Mouse (Mus musculus) limb, embryonic 13.5 days (tissue): ENCODE results near the gene Ap2m1. TPM values are rescaled to one million over a fixed set of nuclear protein-coding genes. Genes with fewer than 3 reads are reported as not detected.

Source experiments
- ATAC-seq: fragments of 200-750 bp; cut with Nextera tagmentation; 2 replicates; pipeline ENCODE4 v1.8.0; 2017; ENCODE audit warnings: low read depth, moderate number of reproducible peaks, moderate TSS enrichment; ENCODE audit not compliant: low FRiP score
- H3K27ac ChIP-seq: fragments of 300-500 bp; sonication (generic); 2 replicates; pipeline ENCODE4 v1.5.1; 2015; ENCODE audit warnings: inconsistent platforms, mild to moderate bottlenecking, moderate library complexity
- H3K27me3 ChIP-seq: fragments of 300-500 bp; sonication (generic); 2 replicates; pipeline ENCODE4 v1.6.1; 2015; ENCODE audit warnings: mild to moderate bottlenecking, inconsistent platforms
- H3K36me3 ChIP-seq: fragments of 300-500 bp; sonication (generic); 2 replicates; pipeline ENCODE4 v1.6.1; 2015; ENCODE audit warnings: inconsistent platforms, mild to moderate bottlenecking, moderate library complexity
- H3K4me1 ChIP-seq: fragments of 300-500 bp; sonication (generic); 2 replicates; pipeline ENCODE4 v1.6.1; 2015; ENCODE audit warnings: inconsistent platforms
- H3K4me2 ChIP-seq: fragments of 300-500 bp; sonication (generic); replicated peaks from 2 replicates; pipeline ENCODE4 v1.6.1; 2015; ENCODE audit warnings: inconsistent platforms, mild to moderate bottlenecking, moderate library complexity
- H3K4me3 ChIP-seq: fragments of 300-500 bp; sonication (generic); 2 replicates; pipeline ENCODE4 v1.5.1; 2015; ENCODE audit warnings: moderate library complexity, mild to moderate bottlenecking, inconsistent platforms
- H3K9ac ChIP-seq: fragments of 300-500 bp; sonication (generic); 2 replicates; pipeline ENCODE4 v1.6.1; 2015; ENCODE audit warnings: mild to moderate bottlenecking, inconsistent platforms
- H3K9me3 ChIP-seq: fragments of 300-500 bp; sonication (generic); 2 replicates; pipeline ENCODE4 v1.6.1; 2016; ENCODE audit warnings: inconsistent platforms
- WGBS: fragments of 180-500 bp; shearing (Covaris S2); methylation state at CpG from one replicate; pipeline ENCODE4 v1.1.7; 2015; 5-methylcytosine and 5-hydroxymethylcytosine counted together
- polyA plus RNA-seq: library from polyadenylated mRNA; unstranded; fragments of >200 nt; fragmentation: Nextera tagmentation; extraction: Ambion mirVana; gene quantifications from 2 replicates; pipeline ENCODE4 v1.2.1, GENCODE M21; 2015

Ap2m1 gene
- polyA plus RNA-seq, 1 experiment from 2014 or later = 657 TPM

DNA sequence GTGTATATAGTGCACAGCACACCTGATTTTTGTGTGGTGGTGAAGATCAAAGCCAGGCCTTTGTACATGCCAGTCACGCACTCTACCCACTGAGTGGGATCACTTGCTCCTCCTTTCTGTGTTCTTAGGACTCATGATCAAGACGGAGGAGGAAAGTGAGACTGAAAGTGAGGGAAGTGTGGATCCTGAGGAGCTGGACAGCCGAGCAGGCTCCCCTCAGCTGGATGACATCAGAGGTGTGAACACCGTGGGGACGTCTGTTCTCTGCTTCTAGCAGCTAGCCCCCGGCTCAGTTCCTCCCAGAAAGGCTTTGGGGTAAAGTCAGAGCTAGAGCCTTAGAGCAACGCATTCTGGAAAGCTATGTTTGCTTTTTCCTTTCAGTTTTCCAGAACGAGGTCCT is 29.3 kb upstream of the Ap2m1 start:
- Histone ChIP-seq H3K9me3 (no peaks in the 10 kb centered on the region), H3K4me1 (no peaks in the 10 kb centered on the region), H3K27me3 (no peaks in the 10 kb centered on the region), H3K36me3 (peaks cover 100% of the 10 kb centered on the region), H3K27ac (no peak overlapping the region), H3K4me3 (no peak overlapping the region), H3K4me2 (no peak overlapping the region), H3K9ac (0 out of 2 replicates have a peak overlapping the region, but pooled peaks have one; percentile 1)
- no peak for ATAC-seq
- 86% methylated on average over 8 of the region's 8 CpGs for WGBS

DNA sequence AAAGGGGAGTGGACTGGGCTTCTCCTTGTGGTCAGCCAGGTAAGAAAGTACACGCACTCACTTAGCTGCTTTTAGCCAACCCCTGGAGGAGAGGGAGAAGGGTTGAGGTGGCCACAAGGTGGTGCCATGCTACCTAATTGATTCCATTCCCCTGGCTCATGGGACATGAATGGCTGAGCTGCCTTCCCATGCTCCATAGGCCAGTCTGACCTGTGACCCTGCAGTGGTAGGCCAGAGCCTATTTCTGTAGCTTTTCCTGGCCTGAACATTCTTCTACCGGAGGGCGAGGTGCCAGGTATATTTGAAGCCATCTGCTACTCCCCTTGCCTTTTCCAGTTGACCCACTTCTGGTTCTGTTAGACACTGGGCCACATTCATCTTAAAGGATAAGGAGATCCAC is 25.9 kb upstream of the Ap2m1 start:
- peak; percentile 40; the same call in 1 of the 2 replicates for ATAC-seq
- H3K9ac ChIP-seq = no peak overlapping the region
- H3K27me3 ChIP-seq = no peaks in the 10 kb centered on the region
- no peak overlapping the region for H3K4me2 ChIP-seq
- H3K9me3 ChIP-seq = no peaks in the 10 kb centered on the region
- no peak overlapping the region for H3K4me3 ChIP-seq
- 70% methylated on average over 3 of the region's 3 CpGs for WGBS
- no peaks in the 10 kb centered on the region for H3K4me1 ChIP-seq
- peaks cover 74% of the 10 kb centered on the region for H3K36me3 ChIP-seq
- H3K27ac ChIP-seq = no peak overlapping the region

DNA sequence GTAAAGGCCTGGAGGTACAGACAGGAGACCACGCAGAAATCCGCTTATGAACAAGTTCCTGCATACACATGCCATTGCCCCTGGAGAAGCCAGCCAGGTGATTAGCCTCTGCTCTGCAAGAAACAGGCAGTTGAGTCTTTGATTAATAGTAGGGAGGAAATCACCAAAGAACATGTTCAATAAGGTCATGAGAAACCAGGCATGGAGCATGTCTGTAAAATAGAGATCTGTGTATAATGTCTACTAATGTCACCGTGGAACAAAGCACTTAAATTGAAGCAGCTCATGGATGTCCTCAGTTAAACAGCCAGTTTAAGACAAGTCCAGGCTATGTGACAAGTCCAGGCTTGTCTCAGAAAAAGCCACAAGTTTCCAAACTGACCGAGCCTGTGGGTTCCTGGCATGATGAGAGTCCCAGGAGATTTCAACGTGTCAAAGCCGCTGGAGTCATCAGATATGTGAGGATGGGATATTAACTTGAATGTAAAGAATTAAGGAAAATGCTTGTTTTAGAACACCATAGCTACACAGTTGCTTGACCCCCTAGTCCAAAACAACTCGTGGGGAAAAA is 23.9 kb upstream of the Ap2m1 start:
- H3K4me2 ChIP-seq = no peak overlapping the region
- H3K27ac ChIP-seq = no peak overlapping the region
- H3K9me3 ChIP-seq = no peaks in the 10 kb centered on the region
- H3K9ac ChIP-seq = no peak overlapping the region
- no peak for ATAC-seq
- H3K4me1 ChIP-seq = 0 out of 2 replicates have a peak, but pooled peaks cover 5% of the 10 kb centered on the region
- peaks cover 54% of the 10 kb centered on the region for H3K36me3 ChIP-seq
- no peak overlapping the region for H3K4me3 ChIP-seq
- H3K27me3 ChIP-seq = no peaks in the 10 kb centered on the region
- WGBS = 86% methylated on average over 7 of the region's 7 CpGs

DNA sequence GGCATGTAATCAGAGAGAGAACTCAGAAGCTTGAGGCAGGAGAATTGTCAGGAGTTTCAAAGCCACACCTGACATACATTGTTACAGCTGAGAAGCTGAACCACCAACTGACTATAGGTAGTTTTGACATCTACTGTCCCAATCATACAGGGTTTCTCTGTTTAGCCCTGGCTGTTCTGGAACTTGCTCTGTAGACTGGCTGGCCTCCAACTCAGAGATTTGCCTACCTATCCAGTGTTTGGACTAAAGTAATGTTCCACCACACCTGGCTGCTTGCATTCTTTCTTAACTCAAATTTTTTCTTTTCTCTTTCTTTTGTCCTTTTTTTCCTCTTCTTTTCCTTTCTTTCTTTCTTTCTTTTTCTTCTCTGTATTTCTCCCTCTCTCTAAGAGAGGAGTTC is 19.2 kb upstream of the Ap2m1 start:
- Histone ChIP-seq H3K4me3 (peak overlapping the region; percentile 95), H3K9ac (peak overlapping the region; percentile 98; the same call in 1 of the 2 replicates), H3K4me2 (peak overlapping the region; percentile 97), H3K27ac (peak overlapping the region; percentile 93), H3K27me3 (no peaks in the 10 kb centered on the region), H3K36me3 (peaks cover 24% of the 10 kb centered on the region), H3K9me3 (no peaks in the 10 kb centered on the region), H3K4me1 (peaks cover 27% of the 10 kb centered on the region)
- ATAC-seq = no peak

DNA sequence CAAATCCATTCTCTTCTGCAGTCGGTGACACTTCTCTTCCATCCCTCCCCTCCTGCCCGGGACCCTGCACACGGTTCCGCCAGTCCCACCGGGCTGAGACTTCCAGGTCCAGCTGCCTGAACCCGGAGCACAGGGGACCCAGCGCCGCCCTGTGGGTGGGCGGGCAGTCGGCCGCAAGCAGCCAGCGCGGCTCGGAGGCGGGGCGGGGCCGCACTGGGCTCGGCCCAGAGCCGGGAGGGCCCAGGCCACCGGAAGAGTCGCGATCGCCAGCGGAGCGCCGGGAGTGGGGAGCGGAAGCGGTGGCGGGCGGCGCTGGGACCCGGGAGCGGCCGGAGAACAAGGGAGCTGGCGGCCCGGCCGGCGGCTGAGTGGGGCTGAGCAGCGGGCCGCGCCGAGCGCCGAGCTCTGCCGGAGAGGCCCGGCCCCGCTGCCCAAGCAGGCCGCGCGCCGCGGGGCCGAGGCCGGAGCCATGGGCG is 18.5 kb upstream of the Ap2m1 start, which contains the start of gene Dvl3:
Gene Dvl3 (plus strand): TSS at position 257 of the 476 bp plus-strand sequence.
- peak within 1 kb of the TSS; percentile 97 for H3K4me2 ChIP-seq
- peak within 1 kb of the TSS; percentile 95 for H3K4me3 ChIP-seq
- H3K9ac ChIP-seq = peak within 1 kb of the TSS; percentile 98
- no peaks in the 10 kb centered on the region for H3K27me3 ChIP-seq
- peak; percentile 96 for ATAC-seq
- peak within 1 kb of the TSS; percentile 93 for H3K27ac ChIP-seq
- peaks cover 25% of the 10 kb centered on the region for H3K36me3 ChIP-seq
- peaks cover 27% of the 10 kb centered on the region for H3K4me1 ChIP-seq
- WGBS = under 1% methylated on average over 52 of the region's 55 CpGs
- H3K9me3 ChIP-seq = no peaks in the 10 kb centered on the region

DNA sequence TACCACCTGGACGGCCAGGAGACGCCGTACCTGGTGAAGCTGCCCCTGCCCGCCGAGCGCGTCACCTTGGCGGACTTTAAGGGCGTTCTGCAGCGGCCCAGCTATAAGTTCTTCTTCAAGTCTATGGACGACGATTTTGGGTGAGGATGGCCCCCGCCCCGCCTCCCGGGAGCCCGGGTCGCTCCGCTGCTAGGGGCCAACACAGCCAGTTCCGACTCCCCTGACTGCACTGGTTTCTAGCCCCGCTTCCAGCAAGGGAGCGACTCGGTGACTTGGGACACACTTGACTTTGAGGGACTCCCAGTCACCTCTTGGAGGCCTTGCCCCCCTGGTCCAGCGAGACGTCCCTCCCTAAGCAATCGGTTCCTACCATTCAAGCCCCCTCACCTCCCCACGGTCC is 18.1 kb upstream of the Ap2m1 start:
- peaks cover 27% of the 10 kb centered on the region for H3K4me1 ChIP-seq
- H3K9me3 ChIP-seq = no peaks in the 10 kb centered on the region
- H3K36me3 ChIP-seq = peaks cover 29% of the 10 kb centered on the region
- H3K27me3 ChIP-seq = no peaks in the 10 kb centered on the region
- ATAC-seq = peak; percentile 29
- H3K4me3 ChIP-seq = peak overlapping the region; percentile 95
- H3K27ac ChIP-seq = peak overlapping the region; percentile 93
- peak overlapping the region; percentile 98 for H3K9ac ChIP-seq
- H3K4me2 ChIP-seq = peak overlapping the region; percentile 97
- under 1% methylated on average over 26 of the region's 26 CpGs for WGBS

DNA sequence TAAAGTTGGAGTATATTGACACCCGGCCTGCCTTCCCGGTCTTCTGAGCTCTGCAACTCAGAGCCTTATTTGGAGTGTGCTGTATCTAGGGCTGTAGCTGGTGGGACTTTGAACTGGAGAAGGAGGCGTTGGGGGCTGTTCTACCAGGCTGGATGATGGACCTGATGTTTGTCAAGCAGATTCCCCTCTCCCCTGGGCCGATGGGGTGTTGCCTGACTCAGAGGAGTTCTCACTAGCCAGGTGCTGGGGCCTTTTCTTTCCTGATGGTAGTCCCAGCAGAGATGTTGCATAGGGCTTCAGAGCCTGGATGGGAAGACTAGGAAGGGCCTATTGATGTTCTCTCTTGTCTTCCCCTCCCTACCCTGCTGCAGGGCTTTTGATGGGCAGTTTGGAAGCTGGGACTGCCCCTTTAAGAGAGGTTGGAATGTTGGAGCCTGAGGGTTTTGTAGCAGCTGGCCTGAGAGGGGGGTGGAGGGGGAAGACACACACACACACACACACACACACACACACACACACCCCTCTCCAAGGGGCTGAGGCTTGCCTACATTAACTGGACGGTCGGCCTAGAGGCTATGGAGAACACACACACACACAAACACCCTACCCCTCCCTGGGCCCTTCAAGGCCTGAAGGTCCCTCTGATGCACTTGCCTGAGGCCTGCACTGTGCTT is 17.4 kb upstream of the Ap2m1 start:
- Histone ChIP-seq H3K27ac (peak overlapping the region; percentile 93), H3K9ac (peak overlapping the region; percentile 98), H3K4me3 (peak overlapping the region; percentile 95), H3K9me3 (no peaks in the 10 kb centered on the region), H3K4me1 (peaks cover 27% of the 10 kb centered on the region), H3K4me2 (peak overlapping the region; percentile 97), H3K27me3 (no peaks in the 10 kb centered on the region), H3K36me3 (peaks cover 31% of the 10 kb centered on the region)
- 2% methylated on average over 6 of the region's 6 CpGs for WGBS
- ATAC-seq = peak; percentile 51

DNA sequence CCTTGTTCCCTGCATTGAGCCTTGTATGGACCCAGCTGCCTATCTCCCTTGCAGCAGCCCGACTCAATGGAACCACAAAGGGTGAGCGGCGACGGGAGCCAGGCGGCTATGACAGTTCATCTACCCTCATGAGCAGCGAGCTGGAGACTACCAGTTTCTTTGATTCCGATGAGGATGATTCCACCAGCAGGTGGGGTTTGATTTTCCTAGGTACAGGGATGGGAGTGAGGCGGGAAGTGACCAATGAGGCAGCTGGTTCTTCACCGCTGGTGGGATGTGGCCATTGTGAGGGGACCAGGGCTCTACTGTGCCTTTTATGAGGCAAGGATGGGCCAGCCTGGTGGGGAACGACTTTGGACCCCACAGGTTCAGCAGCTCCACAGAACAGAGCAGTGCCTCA is 11.4 kb upstream of the Ap2m1 start:
- Histone ChIP-seq H3K27me3 (no peaks in the 10 kb centered on the region), H3K27ac (no peak overlapping the region), H3K4me2 (no peak overlapping the region), H3K36me3 (peaks cover 89% of the 10 kb centered on the region), H3K4me1 (peaks cover 9% of the 10 kb centered on the region), H3K9ac (no peak overlapping the region), H3K4me3 (no peak overlapping the region), H3K9me3 (no peaks in the 10 kb centered on the region)
- ATAC-seq = no peak
- 86% methylated on average over 10 of the region's 10 CpGs for WGBS

DNA sequence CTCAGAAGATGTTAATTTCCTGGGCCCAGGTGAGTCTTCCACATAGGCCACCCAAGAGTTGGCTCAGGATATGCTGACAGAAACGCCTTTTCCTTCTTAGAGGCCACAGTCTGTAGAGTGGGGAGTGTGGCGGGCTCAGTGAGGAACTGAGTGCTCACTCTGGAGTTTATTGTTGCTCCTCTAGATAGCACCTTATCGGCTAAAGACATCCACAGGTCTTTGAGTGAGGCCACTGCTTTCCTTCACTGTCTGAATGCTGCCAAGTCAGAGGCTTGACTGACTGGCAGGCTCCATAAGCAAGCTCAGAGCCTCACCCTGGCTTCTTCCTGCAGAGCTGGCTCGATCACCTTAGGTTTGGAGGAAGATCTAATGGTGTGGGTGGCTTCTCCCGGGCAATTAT is 6.5 kb upstream of the Ap2m1 start:
- Histone ChIP-seq H3K27ac (no peak overlapping the region), H3K9me3 (no peaks in the 10 kb centered on the region), H3K27me3 (no peaks in the 10 kb centered on the region), H3K4me1 (no peaks in the 10 kb centered on the region), H3K36me3 (peaks cover 96% of the 10 kb centered on the region), H3K4me2 (no peak overlapping the region), H3K9ac (no peak overlapping the region), H3K4me3 (no peak overlapping the region)
- no peak for ATAC-seq
- 90% methylated on average over 5 of the region's 5 CpGs for WGBS

DNA sequence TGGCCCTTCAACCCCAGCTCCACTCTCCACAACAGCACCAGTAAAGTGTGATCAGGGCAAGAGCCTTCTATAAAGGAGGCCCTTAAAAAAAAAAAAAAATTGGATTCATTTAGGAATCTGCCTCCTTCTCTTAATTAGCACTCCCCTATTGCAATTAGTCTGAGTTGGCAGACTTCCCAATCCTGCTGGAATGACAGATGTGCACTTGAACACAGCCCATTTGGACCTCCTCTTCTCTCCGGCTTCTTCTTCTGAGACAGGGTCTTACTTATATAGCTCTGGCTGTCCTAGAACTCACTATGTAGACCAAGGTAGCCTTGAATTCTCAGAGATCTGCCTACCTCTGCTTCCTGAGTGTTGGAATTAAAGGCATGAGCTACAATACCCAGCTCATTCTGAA is 5.9 kb upstream of the Ap2m1 start:
- H3K4me2 ChIP-seq = no peak overlapping the region
- ATAC-seq = no peak
- no peak overlapping the region for H3K9ac ChIP-seq
- peaks cover 93% of the 10 kb centered on the region for H3K36me3 ChIP-seq
- H3K27ac ChIP-seq = no peak overlapping the region
- WGBS = 85% methylated on average over 1 of the region's 1 CpGs
- no peaks in the 10 kb centered on the region for H3K4me1 ChIP-seq
- no peak overlapping the region for H3K4me3 ChIP-seq
- no peaks in the 10 kb centered on the region for H3K27me3 ChIP-seq
- H3K9me3 ChIP-seq = no peaks in the 10 kb centered on the region

DNA sequence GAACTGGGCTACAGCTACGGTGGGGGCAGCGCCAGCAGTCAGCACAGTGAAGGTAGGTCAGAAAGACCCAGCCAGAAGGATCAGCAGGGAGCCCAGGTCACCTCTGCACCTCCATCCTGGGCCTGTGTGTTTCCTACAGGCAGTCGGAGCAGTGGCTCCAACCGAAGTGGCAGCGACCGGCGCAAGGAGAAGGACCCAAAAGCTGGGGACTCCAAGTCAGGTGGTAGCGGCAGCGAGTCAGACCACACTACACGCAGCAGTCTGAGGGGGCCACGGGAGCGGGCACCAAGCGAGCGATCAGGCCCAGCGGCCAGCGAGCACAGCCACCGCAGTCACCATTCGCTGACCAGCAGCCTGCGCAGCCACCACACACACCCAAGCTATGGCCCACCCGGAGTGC is 4.3 kb upstream of the Ap2m1 start:
- H3K4me3 ChIP-seq = no peak overlapping the region
- no peak overlapping the region for H3K4me2 ChIP-seq
- no peak overlapping the region for H3K27ac ChIP-seq
- no peaks in the 10 kb centered on the region for H3K27me3 ChIP-seq
- 95% methylated on average over 20 of the region's 20 CpGs for WGBS
- no peak overlapping the region for H3K9ac ChIP-seq
- no peak for ATAC-seq
- H3K36me3 ChIP-seq = peaks cover 80% of the 10 kb centered on the region
- H3K4me1 ChIP-seq = no peaks in the 10 kb centered on the region
- H3K9me3 ChIP-seq = no peaks in the 10 kb centered on the region

DNA sequence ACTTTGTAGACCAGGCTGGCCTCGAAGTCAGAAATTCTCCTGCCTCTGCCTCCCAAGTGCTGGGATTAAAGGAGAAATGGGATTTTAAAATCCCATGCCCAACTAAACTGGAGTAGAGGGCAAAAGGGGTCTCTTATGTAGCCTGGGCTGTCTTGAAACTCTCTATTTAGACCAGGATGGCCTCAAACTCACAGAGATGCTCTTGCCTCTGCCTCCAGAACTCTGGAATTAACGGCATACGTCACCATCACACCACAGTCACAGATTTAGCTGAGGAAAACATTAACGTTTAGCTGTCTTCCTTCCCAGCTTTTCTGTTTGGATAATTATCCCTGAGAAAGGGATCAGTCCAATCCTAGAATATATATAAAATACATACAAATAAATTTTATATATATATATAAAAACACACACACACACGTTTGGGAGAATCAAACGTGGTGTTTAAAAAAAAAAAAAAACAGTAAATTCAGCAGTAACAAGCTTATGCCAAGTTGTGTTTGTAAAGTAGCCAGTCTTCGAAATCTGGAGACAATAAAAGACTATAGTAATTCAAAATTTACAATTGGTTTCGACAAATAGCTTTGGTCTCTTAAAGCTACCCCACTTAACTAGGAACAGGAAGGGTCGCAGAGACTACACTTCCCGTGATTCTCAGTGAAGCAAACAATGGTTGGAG is 522 bp upstream of the Ap2m1 start:
- 0 out of 2 replicates have a peak, but pooled peaks have one; percentile 1 for ATAC-seq

More for the DNA sequence above, 522 bp upstream of the Ap2m1 start:
- 0 out of 2 replicates have a peak overlapping the region, but pooled peaks have one; percentile 15 for H3K4me2 ChIP-seq
- 43% methylated on average over 10 of the region's 10 CpGs for WGBS
- no peaks in the 10 kb centered on the region for H3K27me3 ChIP-seq
- H3K4me3 ChIP-seq = no peak overlapping the region
- no peak overlapping the region for H3K9ac ChIP-seq
- peaks cover 63% of the 10 kb centered on the region for H3K36me3 ChIP-seq
- no peak overlapping the region for H3K27ac ChIP-seq
- no peaks in the 10 kb centered on the region for H3K9me3 ChIP-seq
- H3K4me1 ChIP-seq = peaks cover 25% of the 10 kb centered on the region
